Mouse (Mus musculus) midbrain, embryonic 15.5 days (tissue): Measurements from ENCODE around the gene Olfr648. TPM values are rescaled to one million over a fixed set of nuclear protein-coding genes. Genes with fewer than 3 reads are reported as not detected.

ENCODE experiments used
- ATAC-seq: fragments of 200-750 bp; cut with Nextera tagmentation; replicated peaks from 2 replicates; pipeline ENCODE4 v1.8.0; 2017; ENCODE audit warnings: moderate TSS enrichment
- H3K27ac ChIP-seq: fragments of 300-500 bp; sonication (generic); 2 replicates; pipeline ENCODE4 v1.5.1; 2015; ENCODE audit warnings: mild to moderate bottlenecking, inconsistent platforms
- H3K27me3 ChIP-seq: fragments of 300-500 bp; sonication (generic); replicated peaks from 2 replicates; pipeline ENCODE4 v1.6.1; 2015; ENCODE audit warnings: inconsistent platforms
- H3K36me3 ChIP-seq: fragments of 300-500 bp; sonication (generic); replicated peaks from 2 replicates; pipeline ENCODE4 v1.6.1; 2015; ENCODE audit warnings: inconsistent platforms
- H3K4me1 ChIP-seq: fragments of 300-500 bp; sonication (generic); 2 replicates; pipeline ENCODE4 v1.6.1; 2015; ENCODE audit warnings: inconsistent platforms
- H3K4me2 ChIP-seq: fragments of 300-500 bp; sonication (generic); 2 replicates; pipeline ENCODE4 v1.6.1; 2015; ENCODE audit warnings: inconsistent platforms, mild to moderate bottlenecking, moderate library complexity
- H3K4me3 ChIP-seq: fragments of 300-500 bp; sonication (generic); 2 replicates; pipeline ENCODE4 v1.5.1; 2015; ENCODE audit warnings: mild to moderate bottlenecking, inconsistent platforms
- H3K9ac ChIP-seq: fragments of 300-500 bp; sonication (generic); 2 replicates; pipeline ENCODE4 v1.6.1; 2015; ENCODE audit warnings: mild to moderate bottlenecking, inconsistent platforms
- H3K9me3 ChIP-seq: fragments of 300-500 bp; sonication (generic); 2 replicates; pipeline ENCODE4 v1.6.1; 2016; ENCODE audit warnings: inconsistent platforms
- WGBS: fragments of 180-500 bp; shearing (Covaris S2); methylation state at CpG from one replicate; pipeline ENCODE4 v1.1.7; 2015; ENCODE audit warnings: mixed read lengths; 5-methylcytosine and 5-hydroxymethylcytosine counted together
- polyA plus RNA-seq: library from polyadenylated mRNA; unstranded; fragments of >200 nt; fragmentation: Nextera tagmentation; extraction: Ambion mirVana; gene quantifications from 2 replicates; pipeline ENCODE4 v1.2.1, GENCODE M21; 2015

Olfr648 gene
- 0.38 and 0.56 TPM in 2 replicates for polyA plus RNA-seq

DNA sequence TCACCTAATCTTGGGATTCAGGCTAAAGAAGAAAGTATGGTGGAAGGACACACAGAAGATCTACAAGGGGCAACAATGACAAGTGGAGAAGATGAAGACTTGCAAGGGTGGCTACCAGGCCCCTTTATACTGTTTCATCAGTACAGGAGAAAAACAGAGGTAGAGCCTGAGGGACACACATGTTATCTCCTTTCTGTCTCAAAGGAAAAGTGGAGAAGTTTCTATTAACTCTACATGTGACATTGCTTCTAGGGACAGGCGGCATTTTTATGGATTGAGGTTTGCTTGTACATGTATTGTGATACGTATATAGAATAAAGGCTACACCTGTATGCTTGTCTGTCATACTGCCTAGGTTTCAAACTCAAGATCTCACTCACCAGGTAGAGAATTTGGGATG is at the start of gene Olfr648:
Gene Olfr648, minus strand, starts transcription at position 101 of the 400 bp plus-strand sequence.
- ATAC-seq, result no peak
- Histone ChIP-seq H3K4me3 (no peak within 1 kb of the TSS), H3K4me2 (no peak within 1 kb of the TSS), H3K4me1 (no peaks in the 10 kb centered on the region), H3K9me3 (no peaks in the 10 kb centered on the region), H3K9ac (no peak within 1 kb of the TSS), H3K27ac (no peak within 1 kb of the TSS), H3K27me3 (no peaks in the 10 kb centered on the region), H3K36me3 (no peaks in the 10 kb centered on the region)
- 94% methylated on average over 2 of the region's 2 CpGs for WGBS

DNA sequence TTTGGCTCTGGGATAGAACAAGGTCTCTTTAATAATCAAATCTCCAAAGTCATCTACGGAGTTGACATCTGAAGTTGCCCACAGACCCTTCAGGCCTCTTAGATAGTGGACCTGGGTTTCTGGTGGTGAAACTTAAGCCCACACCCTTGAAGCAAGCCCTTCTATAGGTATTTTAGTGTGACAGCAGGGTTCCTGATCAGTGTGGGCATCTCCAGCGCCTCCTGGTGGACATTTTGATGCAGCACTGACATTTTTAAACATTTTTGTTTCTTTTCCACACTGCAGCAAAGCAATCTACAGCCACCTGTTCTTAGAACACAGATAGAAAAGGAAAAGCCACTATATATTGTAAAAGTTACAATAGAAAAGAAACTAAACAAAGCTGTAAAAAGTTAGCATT is 48.0 kb upstream of the Olfr648 start:
- Histone ChIP-seq H3K4me3 (no peak overlapping the region), H3K4me1 (no peaks in the 10 kb centered on the region), H3K9me3 (no peaks in the 10 kb centered on the region), H3K4me2 (no peak overlapping the region), H3K36me3 (no peaks in the 10 kb centered on the region), H3K9ac (no peak overlapping the region), H3K27me3 (no peaks in the 10 kb centered on the region), H3K27ac (no peak overlapping the region)
- no peak for ATAC-seq
- WGBS, result 41% methylated on average over 2 of the region's 2 CpGs

DNA sequence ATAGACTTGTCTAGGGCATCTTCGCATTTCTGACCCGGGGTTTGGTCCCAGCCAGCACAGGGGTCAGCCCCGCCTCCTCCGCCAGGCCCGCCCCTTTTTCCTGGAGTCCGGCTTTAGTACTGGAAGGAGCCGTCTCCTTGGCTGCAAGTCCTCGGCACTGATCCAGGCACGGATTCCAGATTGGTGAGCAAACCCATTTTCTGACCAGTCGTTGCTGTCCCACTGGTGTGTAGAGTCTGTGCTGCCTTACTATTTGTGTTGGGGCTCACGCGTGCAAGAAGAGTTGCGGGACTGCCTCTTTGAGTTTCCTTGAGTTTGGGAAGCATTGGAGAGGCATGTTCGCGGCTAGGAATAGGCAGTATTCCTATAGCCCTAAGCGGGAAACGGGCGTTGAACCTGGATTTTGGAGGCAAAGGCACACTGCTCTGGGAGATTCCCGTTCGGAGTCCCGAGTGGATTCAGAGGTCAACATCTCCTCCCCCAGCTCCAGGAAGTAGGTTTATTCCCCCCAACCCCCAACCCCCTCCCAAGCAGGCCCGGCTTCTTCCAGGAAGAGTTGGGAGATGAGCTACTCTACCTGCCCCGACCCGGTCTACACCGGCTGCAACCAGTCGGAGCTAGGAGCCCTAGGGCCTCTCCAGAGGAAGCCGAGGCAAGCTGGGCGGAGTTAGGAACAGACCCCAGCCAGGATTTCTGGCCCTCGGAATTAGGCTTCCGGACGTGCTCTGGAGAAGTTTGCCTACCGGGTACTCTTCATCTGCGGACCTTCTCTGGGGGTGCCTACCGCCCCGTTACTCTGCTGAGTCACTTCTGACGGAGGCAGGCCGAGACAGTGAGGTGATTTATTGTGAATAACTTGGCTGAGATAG is 35.7 kb upstream of the Olfr648 start, which contains the start of gene Trim6:
Gene Trim6, plus strand, starts transcription at position 93 of the 869 bp plus-strand sequence.
- Histone ChIP-seq H3K4me3 (peak within 1 kb of the TSS; percentile 14), H3K9me3 (no peaks in the 10 kb centered on the region), H3K4me1 (peaks cover 8% of the 10 kb centered on the region; the same call in 1 of the 2 replicates), H3K36me3 (no peaks in the 10 kb centered on the region), H3K27me3 (0 out of 2 replicates have a peak, but pooled peaks cover 3% of the 10 kb centered on the region), H3K4me2 (peak within 1 kb of the TSS; percentile 46), H3K9ac (no peak within 1 kb of the TSS), H3K27ac (no peak within 1 kb of the TSS)
- peak; percentile 74 for ATAC-seq
- WGBS, result 3% methylated on average over 37 of the region's 37 CpGs

DNA sequence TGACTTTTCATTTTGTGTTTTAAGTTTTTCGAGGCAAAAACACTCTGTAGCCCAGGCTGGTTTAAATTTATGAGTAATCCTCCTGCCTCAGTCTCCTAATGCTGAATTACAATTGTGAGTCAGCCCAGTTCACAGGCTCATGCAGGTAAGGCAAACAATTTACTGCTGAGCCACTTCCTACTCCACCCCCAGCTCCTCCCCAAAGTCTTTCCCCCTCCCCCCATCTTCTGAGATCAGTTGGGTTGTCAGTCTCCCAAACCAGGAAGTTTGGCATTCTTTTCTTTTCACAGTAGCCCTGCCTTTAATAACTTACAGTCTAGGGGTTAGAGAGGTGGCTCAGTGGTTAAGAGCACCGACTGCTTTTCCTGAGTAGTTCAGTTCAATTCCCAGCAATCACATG is 34.7 kb upstream of the Olfr648 start:
- Histone ChIP-seq H3K9ac (no peak overlapping the region), H3K36me3 (no peaks in the 10 kb centered on the region), H3K9me3 (no peaks in the 10 kb centered on the region), H3K27me3 (0 out of 2 replicates have a peak, but pooled peaks cover 3% of the 10 kb centered on the region), H3K27ac (no peak overlapping the region), H3K4me1 (peaks cover 8% of the 10 kb centered on the region; the same call in 1 of the 2 replicates), H3K4me3 (no peak overlapping the region), H3K4me2 (no peak overlapping the region)
- WGBS, result 86% methylated on average over 2 of the region's 2 CpGs
- no peak for ATAC-seq

DNA sequence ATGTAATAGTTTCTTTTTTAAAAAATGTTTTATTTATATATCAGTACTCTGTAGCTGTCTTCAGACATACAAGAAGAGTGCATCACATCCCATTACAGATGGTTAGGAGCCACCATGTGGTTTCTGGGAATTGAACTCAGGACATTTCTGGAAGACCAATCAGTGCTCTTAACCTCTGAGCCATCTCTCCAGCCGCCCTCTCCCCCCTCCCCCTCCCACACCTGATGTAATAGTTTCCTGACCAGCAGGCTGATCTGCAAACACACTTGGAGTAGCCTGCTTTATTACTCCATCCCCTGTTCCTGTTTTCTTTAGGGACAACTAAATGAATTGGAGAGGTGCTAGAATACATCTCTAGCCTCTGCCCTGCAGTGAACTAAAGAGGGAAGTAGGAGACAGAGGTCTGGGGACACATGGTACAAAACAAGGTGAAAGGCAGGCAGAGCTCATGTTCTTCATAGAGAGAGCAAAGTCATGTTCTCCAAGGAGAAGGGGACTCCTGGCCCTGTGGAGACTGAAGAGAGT is 32.9 kb upstream of the Olfr648 start:
- H3K36me3 ChIP-seq, result no peaks in the 10 kb centered on the region
- no peaks in the 10 kb centered on the region for H3K9me3 ChIP-seq
- WGBS, result 58% methylated on average over 1 of the region's 1 CpGs
- no peak overlapping the region for H3K9ac ChIP-seq
- no peak for ATAC-seq
- no peak overlapping the region for H3K4me2 ChIP-seq
- H3K27me3 ChIP-seq, result 0 out of 2 replicates have a peak, but pooled peaks cover 3% of the 10 kb centered on the region
- H3K27ac ChIP-seq, result no peak overlapping the region
- H3K4me1 ChIP-seq, result peaks cover 8% of the 10 kb centered on the region; the same call in 1 of the 2 replicates
- H3K4me3 ChIP-seq, result no peak overlapping the region

DNA sequence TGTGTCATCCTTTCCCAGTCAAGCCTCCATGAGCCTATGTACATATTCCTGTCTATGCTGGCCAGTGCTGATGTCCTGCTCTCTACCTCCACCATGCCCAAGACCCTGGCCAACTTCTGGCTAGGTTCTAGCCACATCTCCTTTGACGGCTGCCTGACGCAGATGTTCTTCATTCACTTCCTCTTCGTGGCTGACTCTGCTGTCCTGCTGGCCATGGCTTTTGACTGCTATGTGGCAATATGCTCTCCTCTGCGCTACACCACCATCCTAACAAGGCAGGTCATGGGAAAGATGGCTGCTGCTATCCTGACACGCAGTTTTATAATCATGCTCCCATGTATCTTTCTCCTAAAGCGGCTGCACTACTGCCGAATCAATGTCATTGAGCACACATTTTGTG is 23.0 kb upstream of the Olfr648 start:
- H3K4me2 ChIP-seq, result no peak overlapping the region
- no peak for ATAC-seq
- no peaks in the 10 kb centered on the region for H3K9me3 ChIP-seq
- H3K27ac ChIP-seq, result no peak overlapping the region
- no peak overlapping the region for H3K9ac ChIP-seq
- WGBS, result 92% methylated on average over 7 of the region's 7 CpGs
- no peak overlapping the region for H3K4me3 ChIP-seq
- no peaks in the 10 kb centered on the region for H3K4me1 ChIP-seq
- H3K27me3 ChIP-seq, result no peaks in the 10 kb centered on the region
- H3K36me3 ChIP-seq, result no peaks in the 10 kb centered on the region

DNA sequence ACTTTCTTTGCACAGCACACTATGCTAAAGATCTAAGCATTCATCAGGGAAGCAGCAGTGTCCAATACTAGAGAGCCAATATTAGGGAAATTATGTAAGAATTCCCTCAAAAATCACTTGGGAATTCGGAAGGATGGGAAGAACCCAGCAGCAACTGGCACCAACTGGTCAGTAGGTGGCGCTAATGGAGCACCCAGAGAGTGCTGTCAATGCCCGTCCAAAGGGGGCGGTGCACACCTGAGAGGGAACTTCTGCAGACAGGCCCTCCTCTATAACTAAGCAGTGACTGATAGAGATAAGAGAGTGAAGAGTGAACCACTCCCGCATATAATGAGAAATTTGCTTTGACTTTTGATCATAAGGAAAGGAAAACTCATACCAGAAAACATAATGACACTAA is 16.6 kb upstream of the Olfr648 start:
- H3K36me3 ChIP-seq, result no peaks in the 10 kb centered on the region
- 8% methylated on average over 5 of the region's 5 CpGs for WGBS
- no peaks in the 10 kb centered on the region for H3K27me3 ChIP-seq
- no peaks in the 10 kb centered on the region for H3K4me1 ChIP-seq
- no peak overlapping the region for H3K9ac ChIP-seq
- H3K4me3 ChIP-seq, result no peak overlapping the region
- no peak for ATAC-seq
- no peak overlapping the region for H3K27ac ChIP-seq
- H3K9me3 ChIP-seq, result no peaks in the 10 kb centered on the region
- no peak overlapping the region for H3K4me2 ChIP-seq

DNA sequence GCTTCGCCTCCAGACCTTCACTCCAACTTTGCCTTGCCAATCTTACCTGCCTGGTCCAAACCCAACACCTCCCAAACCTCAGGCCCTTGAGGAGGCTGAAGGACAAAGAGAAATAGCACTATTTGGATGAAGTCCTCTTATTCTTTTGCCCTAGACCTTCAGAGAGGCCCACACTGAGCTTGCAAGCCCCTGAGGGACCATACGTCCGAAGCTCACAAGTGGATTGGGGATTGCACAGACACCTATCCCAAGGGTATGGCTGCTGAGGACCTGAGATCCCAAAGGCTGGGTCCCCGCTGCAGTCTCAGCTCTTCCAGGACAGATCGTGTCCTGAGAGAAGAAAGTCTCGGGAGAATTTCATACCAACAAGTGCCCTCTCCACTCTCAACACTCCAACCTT is 12.7 kb upstream of the Olfr648 start, which contains the start of gene Olfr649:
Gene Olfr649, minus strand, starts transcription at position 101 of the 400 bp plus-strand sequence.
- Histone ChIP-seq H3K4me3 (no peak within 1 kb of the TSS), H3K27ac (no peak within 1 kb of the TSS), H3K27me3 (no peaks in the 10 kb centered on the region), H3K36me3 (no peaks in the 10 kb centered on the region), H3K9me3 (no peaks in the 10 kb centered on the region), H3K4me1 (no peaks in the 10 kb centered on the region), H3K4me2 (no peak within 1 kb of the TSS), H3K9ac (no peak within 1 kb of the TSS)
- WGBS, result 85% methylated on average over 6 of the region's 6 CpGs
- no peak for ATAC-seq

DNA sequence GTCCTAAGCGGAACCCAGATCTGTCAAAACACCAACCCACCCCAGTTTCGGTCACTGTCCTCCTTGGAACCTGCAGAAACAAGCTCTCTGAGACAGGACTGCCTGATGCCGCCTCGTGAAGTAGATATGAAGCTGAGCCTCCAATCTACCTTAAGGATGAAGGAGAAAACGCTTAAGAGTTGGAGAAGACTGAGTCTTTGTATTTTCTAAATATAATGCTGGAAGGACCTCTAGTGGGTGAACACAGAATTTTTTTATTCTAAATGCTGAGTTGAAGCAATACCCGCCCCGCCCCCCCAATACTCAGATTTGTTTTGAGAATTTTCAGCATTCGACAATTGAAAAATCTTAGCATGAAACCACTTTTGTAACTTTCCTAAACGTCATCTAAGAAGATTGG is 8.1 kb upstream of the Olfr648 start:
- no peaks in the 10 kb centered on the region for H3K36me3 ChIP-seq

DNA sequence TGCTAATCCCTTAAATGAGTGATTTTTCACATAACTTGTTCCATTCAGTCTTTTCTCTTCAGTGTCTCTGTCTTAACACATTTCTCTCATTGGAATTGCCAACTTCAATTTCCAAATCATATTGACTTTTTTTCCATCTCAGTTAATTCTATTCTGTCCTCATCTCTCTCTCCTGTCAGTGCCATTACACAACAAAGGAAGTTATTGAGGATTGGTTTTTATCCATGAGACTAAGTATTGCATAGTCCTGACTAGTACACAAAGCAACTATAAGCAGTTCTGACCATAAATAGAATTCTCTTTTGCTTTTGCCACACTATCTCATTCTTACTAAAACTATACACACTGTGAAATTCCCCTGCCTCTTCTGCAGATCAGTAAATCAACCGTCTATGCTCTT is 4.1 kb downstream of the Olfr648 start:
- 81% methylated on average over 1 of the region's 1 CpGs for WGBS
- Histone ChIP-seq H3K4me3 (no peak overlapping the region), H3K9ac (no peak overlapping the region), H3K4me2 (no peak overlapping the region), H3K27me3 (no peaks in the 10 kb centered on the region), H3K36me3 (no peaks in the 10 kb centered on the region), H3K27ac (no peak overlapping the region), H3K4me1 (no peaks in the 10 kb centered on the region), H3K9me3 (no peaks in the 10 kb centered on the region)
- ATAC-seq, result no peak

More for the DNA sequence above, 8.1 kb upstream of the Olfr648 start:
- WGBS, result 68% methylated on average over 9 of the region's 9 CpGs
- Histone ChIP-seq H3K27me3 (no peaks in the 10 kb centered on the region), H3K4me1 (no peaks in the 10 kb centered on the region), H3K27ac (no peak overlapping the region), H3K9me3 (no peaks in the 10 kb centered on the region), H3K4me3 (no peak overlapping the region), H3K9ac (no peak overlapping the region), H3K4me2 (no peak overlapping the region)
- ATAC-seq, result no peak

DNA sequence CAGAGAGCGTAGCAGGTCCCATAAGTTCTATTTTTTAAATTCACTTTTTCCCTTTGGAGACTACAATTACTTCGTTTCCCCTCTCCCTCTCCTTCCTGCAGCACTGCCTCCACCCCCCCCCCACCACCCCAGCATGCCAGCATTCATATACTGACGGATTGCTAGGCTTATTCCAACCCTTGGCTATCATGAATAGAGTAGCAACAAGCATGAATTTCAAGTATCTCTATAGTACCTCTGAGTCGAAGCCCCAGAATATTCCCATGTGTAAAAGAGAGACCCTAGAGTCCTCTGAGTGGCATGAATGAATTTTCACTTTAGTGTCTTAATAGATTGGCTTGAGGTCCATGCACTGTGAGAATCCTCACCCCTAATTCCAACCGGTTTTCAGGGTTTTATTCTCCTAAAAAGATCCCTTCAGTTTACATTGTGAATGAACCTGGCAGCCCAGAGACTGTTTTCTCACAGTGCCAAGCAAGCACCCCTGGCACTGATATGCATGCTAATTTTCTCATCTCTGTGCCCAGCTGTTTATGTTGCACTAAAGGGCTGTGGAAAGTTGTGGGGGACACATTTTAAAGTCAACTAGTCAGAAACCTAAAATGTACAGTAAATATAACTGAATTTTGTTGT is 4.7 kb downstream of the Olfr648 start:
- H3K9me3 ChIP-seq, result no peaks in the 10 kb centered on the region
- H3K4me3 ChIP-seq, result no peak overlapping the region
- no peak; the same call in 1 of the 2 replicates for ATAC-seq
- no peak overlapping the region for H3K27ac ChIP-seq
- no peaks in the 10 kb centered on the region for H3K4me1 ChIP-seq
- no peaks in the 10 kb centered on the region for H3K36me3 ChIP-seq
- no peaks in the 10 kb centered on the region for H3K27me3 ChIP-seq
- WGBS, result 61% methylated on average over 5 of the region's 5 CpGs
- H3K4me2 ChIP-seq, result no peak overlapping the region
- no peak overlapping the region for H3K9ac ChIP-seq

DNA sequence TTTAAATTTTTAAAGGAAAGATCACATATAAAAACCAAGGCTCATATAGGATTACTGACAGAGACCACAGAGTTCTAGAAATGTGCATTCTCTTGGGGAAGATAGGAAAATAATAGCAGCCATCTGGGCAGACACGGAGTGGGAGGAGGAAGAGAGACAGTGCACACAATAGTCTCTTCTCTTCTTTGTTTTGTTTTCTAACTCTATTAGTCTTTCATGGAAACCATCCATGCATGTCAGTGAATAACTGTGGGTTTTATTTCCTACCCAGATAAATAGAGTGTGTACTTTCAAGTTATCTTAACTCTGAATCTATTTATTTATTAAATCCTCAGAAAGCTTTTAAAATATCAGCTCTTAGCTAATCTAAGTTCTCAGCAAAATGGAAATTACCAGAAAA is 8.1 kb downstream of the Olfr648 start:
- Histone ChIP-seq H3K9ac (no peak overlapping the region), H3K9me3 (no peaks in the 10 kb centered on the region), H3K36me3 (no peaks in the 10 kb centered on the region), H3K4me1 (no peaks in the 10 kb centered on the region), H3K4me2 (no peak overlapping the region), H3K27ac (no peak overlapping the region), H3K27me3 (no peaks in the 10 kb centered on the region), H3K4me3 (no peak overlapping the region)
- ATAC-seq, result no peak
- 21% methylated on average over 1 of the region's 1 CpGs for WGBS
